Mouse (Mus musculus) left cerebral cortex, adult 11 months (tissue): Measurements from ENCODE around the gene Megf8.

Experiments
- DNase-seq: peaks from one replicate; pipeline ENCODE4 v3.0.0; 2022; ENCODE audit warnings: low spot score

Gene Megf8

GRCm38 (mm10) chr7:25339329-25339728, 22.4 kb downstream of the Megf8 start:
- DNase-seq: no peak

GRCm38 (mm10) chr7:25341000-25341784, 24.2 kb downstream of the Megf8 start:
- DNase-seq: peak; percentile 29

GRCm38 (mm10) chr7:25348861-25349260, 31.9 kb downstream of the Megf8 start:
- DNase-seq: no peak

- no peak for DNase-seq
Measured at GRCm38 (mm10) chr7:25358721-25359206, 41.8 kb downstream of the Megf8 start.

GRCm38 (mm10) chr7:25363151-25363550, 46.2 kb downstream of the Megf8 start:
- no peak for DNase-seq

- no peak for DNase-seq
Measured at GRCm38 (mm10) chr7:25363632-25364031, 46.7 kb downstream of the Megf8 start.

GRCm38 (mm10) chr7:25365937-25366625, 49.1 kb downstream of the Megf8 start:
- DNase-seq: no peak

GRCm38 (mm10) chr7:25367632-25368293, 50.8 kb downstream of the Megf8 start:
- DNase-seq: no peak

GRCm38 (mm10) chr7:25368333-25368732, 51.4 kb downstream of the Megf8 start:
- DNase-seq: no peak

- DNase-seq: no peak
Measured at GRCm38 (mm10) chr7:25369058-25369749, 52.2 kb downstream of the Megf8 start, which contains the start of gene Cnfn. Cnfn (minus strand) TSS chr7:25369724.

- DNase-seq: no peak
Measured at GRCm38 (mm10) chr7:25372441-25372840, 55.5 kb downstream of the Megf8 start.

- DNase-seq: peak; percentile 81
Measured at GRCm38 (mm10) chr7:25376556-25376955, 59.6 kb downstream of the Megf8 start.

GRCm38 (mm10) chr7:25377100-25377700, 60.2 kb downstream of the Megf8 start:
- no peak for DNase-seq

GRCm38 (mm10) chr7:25378181-25379100, 61.5 kb downstream of the Megf8 start:
- no peak for DNase-seq

- no peak for DNase-seq
Measured at GRCm38 (mm10) chr7:25379551-25380351, 62.8 kb downstream of the Megf8 start.

- DNase-seq: no peak
Measured at GRCm38 (mm10) chr7:25380392-25381283, 63.7 kb downstream of the Megf8 start.

GRCm38 (mm10) chr7:25381284-25381680, 64.3 kb downstream of the Megf8 start:
- no peak for DNase-seq

- DNase-seq: no peak
Measured at GRCm38 (mm10) chr7:25382541-25382940, 65.6 kb downstream of the Megf8 start.

- DNase-seq: no peak
Measured at GRCm38 (mm10) chr7:25383385-25383784, 66.4 kb downstream of the Megf8 start.
